14 mouse cellular contexts compared by ENCODE assay signal in genomic region chr6:148727871-148728524, GRCm38 (mm10).
DNase-seq lines count a peak whose midpoint lies in the region; ATAC-seq lines count a peak whose summit lies in the region.
"Had no signal": no experiment of that assay in that cellular context is flagged by ENCODE, and none has a peak within 500 bp of the region (broad histone marks: within the 10 kb centered on the region; RNA-seq: fewer than 3 reads in every experiment).

No protein-coding gene starts in this region.

- no peak overlapping the region for H3K9ac ChIP-seq in hindbrain, embryonic 15.5 days
- no peak overlapping the region for H3K9ac ChIP-seq in neural tube, embryonic 15.5 days (replicated peaks)
- H3K9ac ChIP-seq: heart, embryonic 15.5 days; limb, embryonic 15.5 days; lung, embryonic 15.5 days; midbrain, embryonic 12.5 days had no signal

- ATAC-seq in hindbrain, embryonic 15.5 days (ENCODE audit: low FRiP score, low read depth): peak; percentile 42; the same call in 1 of the 2 replicates
- peak; percentile 84 for ATAC-seq in neural tube, embryonic 15.5 days (ENCODE audit: low FRiP score)

- H3K4me1 ChIP-seq in hindbrain, embryonic 15.5 days (replicated peaks): peaks cover 10% of the 10 kb centered on the region
- H3K4me1 ChIP-seq in hindbrain, embryonic 10.5 days (replicated peaks): no peaks in the 10 kb centered on the region
- H3K4me1 ChIP-seq in neural tube, embryonic 15.5 days: peaks cover 17% of the 10 kb centered on the region
- H3K4me1 ChIP-seq: heart, embryonic 15.5 days; limb, embryonic 15.5 days; lung, embryonic 15.5 days; midbrain, embryonic 12.5 days had no signal

- DNase-seq in hindbrain, embryonic 10.5 days (ENCODE audit: low spot score): no peak
- peak; percentile 29 for DNase-seq in ovary, postnatal 14 days (ENCODE audit: low spot score)
- DNase-seq in ovary, adult 18-20 months (ENCODE audit: low spot score): no peak
- DNase-seq in adrenal gland, postnatal 10 days: peak; percentile 52
- DNase-seq in cerebellum, adult 9-10 months: no peak
- no peak for DNase-seq in spleen, adult 12 weeks (ENCODE audit: low spot score)
- DNase-seq: kidney, adult 11 months; thymus, adult 18-20 months had no signal

- H3K4me2 ChIP-seq in hindbrain, embryonic 15.5 days: no peak overlapping the region
- H3K4me2 ChIP-seq in neural tube, embryonic 15.5 days: no peak overlapping the region
- H3K4me2 ChIP-seq: heart, embryonic 15.5 days; limb, embryonic 15.5 days; lung, embryonic 15.5 days; midbrain, embryonic 12.5 days had no signal

- H3K9me3 ChIP-seq in hindbrain, embryonic 15.5 days: no peaks in the 10 kb centered on the region
- no peaks in the 10 kb centered on the region for H3K9me3 ChIP-seq in hindbrain, embryonic 10.5 days
- no peaks in the 10 kb centered on the region for H3K9me3 ChIP-seq in neural tube, embryonic 15.5 days (replicated peaks)
- H3K9me3 ChIP-seq: heart, embryonic 15.5 days; limb, embryonic 15.5 days; lung, embryonic 15.5 days; midbrain, embryonic 12.5 days had no signal

- H3K36me3 ChIP-seq in hindbrain, embryonic 15.5 days: no peaks in the 10 kb centered on the region
- no peaks in the 10 kb centered on the region for H3K36me3 ChIP-seq in hindbrain, embryonic 10.5 days
- no peaks in the 10 kb centered on the region for H3K36me3 ChIP-seq in neural tube, embryonic 15.5 days
- H3K36me3 ChIP-seq: heart, embryonic 15.5 days; limb, embryonic 15.5 days; lung, embryonic 15.5 days; midbrain, embryonic 12.5 days had no signal

- H3K27ac ChIP-seq in hindbrain, embryonic 15.5 days (replicated peaks): no peak overlapping the region
- H3K27ac ChIP-seq in hindbrain, embryonic 10.5 days: no peak overlapping the region
- H3K27ac ChIP-seq in neural tube, embryonic 15.5 days (replicated peaks): peak overlapping the region; percentile 45; the same call in 1 of the 2 replicates
- H3K27ac ChIP-seq: heart, embryonic 15.5 days; limb, embryonic 15.5 days; lung, embryonic 15.5 days; midbrain, embryonic 12.5 days had no signal

- H3K4me3 ChIP-seq in hindbrain, embryonic 15.5 days: no peak overlapping the region
- no peak overlapping the region for H3K4me3 ChIP-seq in hindbrain, embryonic 10.5 days
- no peak overlapping the region for H3K4me3 ChIP-seq in neural tube, embryonic 15.5 days (replicated peaks)
- H3K4me3 ChIP-seq: heart, embryonic 15.5 days; limb, embryonic 15.5 days; lung, embryonic 15.5 days; midbrain, embryonic 12.5 days had no signal

- no peaks in the 10 kb centered on the region for H3K27me3 ChIP-seq in hindbrain, embryonic 15.5 days
- H3K27me3 ChIP-seq in hindbrain, embryonic 10.5 days (ENCODE audit: insufficient read depth, poor library complexity, severe bottlenecking): no peaks in the 10 kb centered on the region
- H3K27me3 ChIP-seq in neural tube, embryonic 15.5 days (replicated peaks): no peaks in the 10 kb centered on the region
- H3K27me3 ChIP-seq: heart, embryonic 15.5 days; limb, embryonic 15.5 days; lung, embryonic 15.5 days; midbrain, embryonic 12.5 days had no signal

- 55% methylated on average over 6 of the region's 6 CpGs for WGBS in hindbrain, embryonic 15.5 days
- WGBS in hindbrain, embryonic 10.5 days: 73% methylated on average over 6 of the region's 6 CpGs
- 37% methylated on average over 6 of the region's 6 CpGs for WGBS in neural tube, embryonic 15.5 days

Comparison
In these comparisons a context has a peak if more than half of its experiments do, and no peak if none do; other contexts are left out.
1. DNase-seq: peak in ovary, postnatal 14 days (single experiment) and adrenal gland, postnatal 10 days (single experiment); none in hindbrain, embryonic 10.5 days (single experiment), ovary, adult 18-20 months (single experiment), cerebellum, adult 9-10 months (single experiment) and spleen, adult 12 weeks (single experiment).